Mouse (Mus musculus): ENCODE results near the gene Tbce.

Gene Tbce

GRCm38 (mm10) chr13:13953874-13954832 is 85.3 kb downstream of the Tbce start, which contains the start of gene B3galnt2:
B3galnt2 (plus strand) TSS chr13:13954469.
- H3K36me3 ChIP-seq (ENCODE audit: insufficient read depth, low read length), result peaks cover 23% of the 10 kb centered on the region
- H3K4me3 ChIP-seq (replicated peaks; ENCODE audit: low read length), result peak within 1 kb of the TSS; percentile 98
- H3K9me3 ChIP-seq (ENCODE audit: low read length), result no peaks in the 10 kb centered on the region
- H3K27me3 ChIP-seq (ENCODE audit: insufficient read depth, low read length), result no peaks in the 10 kb centered on the region
- H3K4me1 ChIP-seq (replicated peaks; ENCODE audit: low read depth, low read length), result peaks cover 23% of the 10 kb centered on the region; the same call in 1 of the 2 replicates
- TF ChIP-seq POU5F1 (IDR thresholded peaks at IDR 0.05; ENCODE audit: borderline replicate concordance, low read length) (no peak), CTCF (conservative IDR thresholded peaks at IDR 0.05; ENCODE audit: low read length) (no peak), NANOG (IDR thresholded peaks at IDR 0.05; ENCODE audit: borderline replicate concordance, low read length) (no peak)
